Mouse (Mus musculus): ENCODE results near the gene Rbpms2.
A peak's percentile ranks its signal among the peaks of the same experiment; 100 is the strongest.
"Not testable (repeated sequence)": the region's sequence is repeated elsewhere in the genome, so short reads cannot be mapped to it uniquely, and the experiment has no call there.

The Rbpms2 gene

DNA sequence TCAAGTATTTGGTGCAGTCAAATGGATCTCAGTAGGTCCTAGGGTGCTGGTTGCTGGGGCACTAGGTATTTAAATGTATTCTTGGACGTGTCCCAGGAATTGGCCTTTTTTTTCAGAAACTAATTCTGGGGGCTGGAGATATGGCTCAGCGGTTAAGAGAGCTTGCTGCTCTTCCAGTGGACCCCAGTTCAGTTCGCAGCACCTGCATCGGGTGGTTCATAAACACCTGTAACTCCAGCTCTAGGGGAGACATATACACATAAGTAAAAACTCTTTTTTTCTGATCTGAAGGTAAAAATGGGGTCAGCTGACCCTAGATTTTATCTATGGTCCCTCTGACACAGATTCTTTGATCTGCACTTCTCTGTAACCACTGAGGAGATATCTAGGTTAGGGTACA lies 8.3 kb upstream of the Rbpms2 start:
- no peak for DNase-seq

DNA sequence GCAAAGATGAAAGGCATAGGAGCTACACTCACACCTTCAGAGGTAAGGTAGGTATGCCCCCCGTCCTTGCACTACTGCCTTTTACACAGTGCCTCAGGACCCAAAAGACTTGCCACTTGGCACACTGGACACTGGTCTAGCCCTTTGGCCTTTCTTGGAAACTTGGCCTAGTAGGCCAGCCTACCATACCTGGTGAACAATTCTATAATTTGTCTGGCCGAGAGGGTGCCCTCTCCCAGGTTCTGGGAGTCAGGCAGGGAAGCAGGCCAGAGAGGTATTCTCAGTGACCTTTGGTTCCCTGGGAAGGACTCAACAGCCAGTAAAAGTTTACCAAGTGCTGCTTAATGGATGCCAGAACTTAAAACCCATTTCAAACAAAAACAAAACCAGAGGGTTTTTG lies 7.8 kb upstream of the Rbpms2 start:
- no peak for DNase-seq

DNA sequence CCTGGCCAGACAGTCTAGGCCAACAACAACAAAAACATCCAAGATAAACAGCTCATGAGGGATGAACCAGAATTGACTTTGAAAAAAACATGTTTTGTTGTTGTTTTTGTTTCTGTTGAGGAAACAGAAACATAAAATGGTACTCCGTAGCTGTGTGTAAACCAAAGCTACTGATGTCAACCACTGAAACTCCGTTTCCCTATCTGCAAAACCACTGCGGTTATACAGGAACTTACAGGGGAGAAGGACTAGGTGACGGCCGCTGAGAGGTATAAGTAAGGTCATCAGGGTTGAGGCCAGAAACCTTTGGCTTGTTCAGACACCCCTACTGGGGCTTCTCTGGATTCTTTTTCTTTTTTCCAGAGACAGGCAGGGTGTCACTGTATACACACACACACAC lies 6.6 kb upstream of the Rbpms2 start:
- DNase-seq = no peak

DNA sequence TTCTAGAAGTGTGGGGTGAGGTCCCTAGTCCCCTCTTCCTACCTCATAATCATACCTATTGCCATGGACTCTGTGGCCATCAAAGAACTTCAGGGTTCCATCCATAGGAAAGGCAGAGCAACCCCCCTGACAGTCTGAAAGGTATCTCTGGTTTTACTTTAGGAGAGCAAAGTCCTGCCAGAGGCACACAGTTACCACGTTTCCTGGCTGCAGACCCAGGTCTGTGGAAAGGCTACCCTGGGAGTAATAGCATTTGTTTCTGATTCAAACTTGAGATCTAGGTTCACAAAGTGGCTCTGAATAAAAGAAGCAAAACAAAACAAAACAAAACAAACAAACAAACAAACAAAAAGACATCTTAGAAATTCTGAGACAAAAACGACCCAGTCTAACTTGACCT lies 5.2 kb upstream of the Rbpms2 start:
- DNase-seq = no peak

DNA sequence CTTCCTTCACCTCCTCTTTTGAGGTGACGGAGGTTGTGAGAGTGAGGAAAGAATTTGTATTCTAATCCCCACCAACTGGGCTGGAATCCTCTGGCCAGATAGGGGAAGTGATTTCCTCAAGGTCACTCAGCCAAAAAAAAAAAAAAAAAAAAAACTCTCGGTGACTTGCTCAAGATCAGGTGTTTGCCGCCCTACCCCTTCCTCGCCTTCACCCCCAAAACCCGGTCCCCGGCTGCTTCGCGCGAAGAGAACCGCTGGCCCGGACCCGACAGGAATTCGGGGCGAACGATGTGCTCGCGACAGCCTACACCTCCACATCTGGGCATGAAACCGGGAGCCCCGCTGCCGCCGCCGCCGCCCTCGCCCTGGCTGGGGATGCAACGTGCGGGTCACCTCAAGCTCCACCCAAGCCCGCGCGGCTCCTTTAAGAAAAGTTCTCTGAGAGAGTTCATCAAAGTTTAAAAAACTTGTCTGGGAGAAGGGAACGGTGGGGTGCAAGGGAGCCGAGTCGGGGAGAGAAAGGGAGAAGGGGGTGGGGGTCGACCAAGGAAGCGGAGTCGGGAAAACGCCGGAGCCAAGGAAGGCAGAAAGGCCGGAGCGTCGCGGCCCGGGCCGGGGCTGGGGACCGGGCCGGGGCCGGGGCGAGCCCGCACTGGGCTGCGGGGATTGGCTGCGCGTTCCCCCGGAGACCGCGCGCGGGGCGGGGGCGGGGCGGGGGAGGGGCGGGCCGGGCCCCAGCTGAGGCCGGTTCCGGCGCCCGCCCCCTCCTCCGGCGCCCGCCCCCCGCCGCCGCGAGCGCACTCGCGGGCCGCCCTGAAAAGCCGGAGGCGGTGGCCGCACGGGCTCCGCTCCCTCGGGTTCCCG lies 551 bp downstream of the Rbpms2 start:
- DNase-seq = peak; percentile 97

DNA sequence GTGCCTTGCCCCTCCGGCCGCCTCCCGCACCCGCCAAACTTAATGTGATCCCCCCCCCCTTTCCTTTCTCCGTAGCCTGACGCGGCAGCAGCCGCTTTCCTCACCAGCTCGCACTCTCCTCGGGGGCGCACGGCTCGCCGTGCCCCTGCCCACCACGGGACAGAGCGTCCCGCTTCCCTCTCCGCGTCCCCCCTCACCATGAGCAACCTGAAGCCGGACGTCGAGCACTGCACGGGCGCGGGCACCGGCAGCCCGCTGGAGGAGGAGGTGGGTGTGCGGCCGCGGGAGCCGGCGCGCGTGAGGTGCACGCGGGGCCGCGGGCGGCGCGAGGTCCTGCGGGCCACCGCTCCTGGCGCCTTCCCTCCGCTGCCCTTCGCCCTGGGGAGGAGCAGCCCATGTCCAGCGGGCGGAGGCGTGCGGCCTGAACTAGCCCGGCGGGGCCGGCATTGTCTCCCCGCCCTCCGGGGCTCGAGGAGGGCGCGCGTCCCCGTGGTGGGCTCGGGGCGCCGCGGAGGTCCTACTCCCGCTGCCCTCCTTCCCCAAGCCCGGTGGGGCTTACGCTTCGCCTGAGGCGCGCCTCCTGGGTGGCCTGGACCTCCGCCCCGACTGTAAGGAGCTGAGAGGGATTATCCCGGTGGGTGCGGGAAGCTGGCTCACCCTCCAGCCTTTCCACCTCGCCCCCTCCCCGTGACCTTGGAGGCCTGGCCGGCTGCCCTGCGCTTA lies 1.3 kb downstream of the Rbpms2 start:
- DNase-seq = peak; percentile 95

DNA sequence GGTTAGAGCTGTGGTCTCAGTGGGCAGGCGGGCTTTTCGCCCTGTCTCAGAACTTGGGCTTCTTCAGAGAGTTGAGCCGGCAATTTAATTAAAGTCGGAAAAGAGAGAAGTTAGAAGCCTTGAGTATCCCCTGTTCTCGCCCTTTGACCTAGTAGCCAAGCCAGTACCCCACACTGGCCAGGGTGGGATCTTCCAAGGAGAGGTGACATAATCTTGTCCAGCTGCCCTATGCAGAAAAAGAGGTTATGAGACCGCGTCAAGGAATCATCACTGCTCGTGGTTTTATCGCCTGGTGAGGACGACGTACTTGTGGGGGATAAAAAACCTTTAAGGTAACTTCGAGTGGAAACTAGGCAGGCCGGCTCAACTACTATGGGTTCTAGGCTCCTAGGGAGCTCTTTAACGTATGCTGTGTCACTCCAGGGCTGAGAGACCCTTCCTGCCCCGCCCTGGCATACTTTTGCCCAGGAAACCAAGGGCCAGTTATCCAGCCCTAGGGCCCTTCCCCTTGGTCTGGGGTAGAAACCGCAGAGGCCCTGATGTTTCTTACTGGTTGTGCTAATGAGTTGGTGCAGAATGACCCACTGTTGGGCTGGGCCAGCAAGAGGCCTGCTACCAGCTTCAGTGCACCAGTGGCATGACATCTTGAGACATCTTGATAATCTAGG lies 2.0 kb downstream of the Rbpms2 start:
- DNase-seq = peak; percentile 90

DNA sequence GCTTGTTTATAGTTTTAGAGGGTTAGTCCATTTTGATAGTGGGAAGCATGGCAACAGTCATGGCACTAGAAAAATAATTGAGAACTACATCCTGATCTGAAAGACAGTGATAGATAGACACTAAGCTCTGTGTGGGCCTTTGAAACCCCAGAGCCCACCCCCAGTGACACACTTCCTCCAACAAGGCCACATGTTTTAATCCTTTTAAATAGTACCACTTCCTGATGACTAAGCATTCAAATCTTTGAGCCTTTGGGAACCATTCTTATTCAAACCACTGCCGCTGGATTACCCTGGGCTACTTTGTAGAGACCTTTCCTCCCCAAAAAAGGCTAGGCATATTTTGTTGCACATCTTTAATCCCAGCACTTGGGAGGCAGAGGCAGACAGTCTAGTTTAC lies 6.3 kb downstream of the Rbpms2 start:
- DNase-seq = no peak

DNA sequence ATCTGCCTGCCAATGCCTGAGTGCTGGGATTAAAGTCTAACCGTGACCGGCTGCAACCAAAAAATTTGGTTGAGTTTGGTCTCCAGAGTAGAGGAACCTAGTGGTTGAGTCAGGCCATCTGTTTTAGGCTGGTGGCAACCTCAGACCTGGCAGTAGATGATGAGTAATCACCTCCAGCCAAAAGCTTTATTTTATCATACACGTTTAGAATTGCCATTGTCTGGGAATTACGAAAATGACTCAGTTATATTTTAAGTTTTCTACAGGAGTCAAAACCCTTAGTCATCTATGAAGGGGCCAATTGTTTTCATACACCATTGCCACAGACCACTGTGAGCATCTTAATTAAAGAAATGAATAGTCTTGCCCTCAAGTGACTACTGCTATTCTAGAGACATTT lies 7.5 kb downstream of the Rbpms2 start:
- no peak for DNase-seq

DNA sequence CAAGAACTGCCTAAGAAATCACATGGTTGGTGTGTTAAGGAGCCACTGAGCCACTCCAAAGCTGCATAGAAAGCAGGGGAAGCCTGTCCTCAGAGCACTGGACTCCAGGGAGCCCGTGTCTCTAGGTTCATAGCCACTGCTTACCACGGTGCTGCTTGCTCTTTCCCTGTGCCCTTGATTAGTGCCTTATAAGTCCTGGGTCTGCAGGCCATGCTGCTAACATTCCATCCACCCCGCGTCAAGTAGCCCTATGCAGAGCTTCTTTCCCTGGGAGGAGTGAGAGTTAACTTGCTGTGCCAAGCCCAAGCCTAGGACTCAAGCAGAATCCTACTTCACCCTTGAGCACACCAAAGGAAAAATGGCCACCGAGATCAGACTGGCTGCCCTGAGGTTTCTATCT lies 9.6 kb downstream of the Rbpms2 start:
- DNase-seq = no peak

DNA sequence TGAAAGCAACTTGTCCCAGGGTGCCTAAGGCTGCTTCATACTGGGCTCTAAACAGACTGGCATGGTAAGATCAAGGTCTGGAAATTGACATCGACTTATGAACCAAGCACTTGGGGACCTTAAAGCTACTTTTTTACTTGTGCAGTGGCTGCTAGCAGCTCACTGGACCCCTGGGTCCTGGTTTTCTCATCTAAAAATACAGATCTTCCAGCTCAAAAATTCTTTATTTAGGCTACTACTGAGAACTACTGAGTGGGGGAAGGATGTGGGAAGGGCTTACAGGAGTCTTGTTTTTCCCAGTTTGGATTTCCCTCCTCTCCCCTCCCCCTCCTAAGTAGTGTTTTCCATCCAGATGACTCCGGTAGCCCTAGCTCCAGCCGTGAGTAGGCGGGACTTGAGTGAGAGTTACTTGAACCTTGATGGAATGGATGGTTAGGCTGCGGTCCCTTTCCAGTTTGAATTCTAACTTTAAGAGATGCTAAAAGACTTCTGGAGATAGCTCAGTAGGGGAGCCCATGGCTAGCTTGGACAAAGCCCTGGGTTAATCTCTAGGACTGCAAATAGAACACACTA lies 11.5 kb downstream of the Rbpms2 start:
- no peak for DNase-seq

DNA sequence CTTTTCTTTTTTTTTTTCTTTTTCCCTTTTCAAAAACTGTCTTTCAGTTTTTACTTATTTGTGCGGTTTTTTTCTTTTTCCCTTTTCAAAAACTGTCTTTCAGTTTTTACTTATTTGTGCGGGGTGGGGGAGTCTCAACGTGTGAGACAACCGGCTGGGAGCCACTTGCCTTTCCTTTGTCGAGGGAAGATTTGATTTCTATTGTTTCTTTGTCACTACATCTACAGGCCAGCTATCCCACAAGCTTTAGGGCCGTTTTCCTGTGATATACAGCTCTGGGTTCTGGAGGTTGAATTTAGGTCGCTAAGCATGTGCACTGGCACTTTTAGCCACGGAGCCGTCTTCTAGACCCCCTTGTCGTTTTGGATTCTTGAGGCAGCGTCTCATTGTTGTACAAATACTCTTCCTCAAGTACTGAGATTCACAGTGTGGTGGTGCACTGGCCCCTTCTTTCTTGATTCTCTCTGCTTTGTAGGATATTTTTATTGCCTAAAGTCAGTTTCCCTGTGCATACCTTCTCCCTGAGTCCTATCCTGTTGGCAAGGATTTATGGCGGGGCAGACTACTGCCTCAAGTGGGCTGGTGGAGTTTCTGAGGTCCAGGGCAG lies 12.1 kb downstream of the Rbpms2 start:
- no peak for DNase-seq

DNA sequence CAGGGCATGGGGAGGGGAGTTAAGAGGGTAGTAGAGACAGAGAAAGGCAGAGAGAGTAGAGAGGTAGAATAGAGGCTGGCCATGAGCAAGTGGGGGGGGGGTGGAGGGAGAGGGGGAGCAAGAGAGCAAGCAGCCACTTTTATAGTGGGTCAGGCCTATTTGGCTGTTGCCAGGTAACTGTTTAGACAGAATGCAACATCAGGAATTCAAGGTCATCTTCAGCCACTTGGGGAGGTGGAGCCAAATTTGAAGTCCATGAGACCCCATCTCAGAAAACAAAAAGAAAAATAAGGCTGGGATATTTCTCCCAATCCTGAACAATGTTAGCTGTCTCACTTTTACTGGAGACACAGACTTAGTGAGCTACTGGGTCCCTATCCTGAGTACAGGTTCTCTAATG lies 13.1 kb downstream of the Rbpms2 start:
- DNase-seq = no peak

DNA sequence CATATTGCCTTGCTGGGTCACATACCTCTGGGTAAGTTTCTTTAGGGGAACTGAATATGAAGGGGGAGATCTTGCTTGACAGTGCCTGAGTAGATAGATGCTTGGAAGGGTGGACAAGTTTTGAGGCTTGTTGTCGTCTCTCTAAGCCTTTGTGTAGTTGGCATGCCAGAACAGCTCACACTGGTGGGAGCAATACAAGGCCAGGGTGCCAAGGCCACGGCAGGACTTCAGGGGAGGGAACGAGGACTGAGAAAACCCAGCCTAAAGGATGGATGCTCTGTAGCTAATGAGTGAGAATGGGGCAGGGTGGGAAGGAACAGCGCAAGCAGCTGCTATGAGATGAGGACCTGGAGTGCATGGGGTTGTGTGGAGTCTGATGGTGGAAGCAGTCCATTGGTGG lies 15.5 kb downstream of the Rbpms2 start:
- DNase-seq = no peak

DNA sequence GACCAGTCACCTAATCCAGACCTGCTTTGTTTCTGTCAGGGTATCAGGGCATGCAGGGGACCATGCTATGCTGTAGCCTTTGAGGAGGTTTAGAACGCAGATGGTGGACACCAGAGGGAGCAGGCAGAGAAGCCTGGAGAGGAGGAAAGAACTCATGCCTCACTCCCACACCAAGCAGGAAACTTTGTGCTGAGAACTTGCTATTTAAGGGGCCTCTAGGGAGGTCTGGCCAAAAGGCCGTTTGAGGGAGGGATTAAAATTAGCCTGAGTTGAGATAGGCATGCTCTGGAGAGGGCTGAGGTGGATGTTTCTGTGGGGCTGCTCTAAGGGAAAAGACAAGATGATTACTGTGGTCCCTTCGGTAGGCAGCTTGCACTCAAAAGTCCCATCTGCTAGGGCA lies 16.5 kb downstream of the Rbpms2 start:
- DNase-seq = peak; percentile 96

DNA sequence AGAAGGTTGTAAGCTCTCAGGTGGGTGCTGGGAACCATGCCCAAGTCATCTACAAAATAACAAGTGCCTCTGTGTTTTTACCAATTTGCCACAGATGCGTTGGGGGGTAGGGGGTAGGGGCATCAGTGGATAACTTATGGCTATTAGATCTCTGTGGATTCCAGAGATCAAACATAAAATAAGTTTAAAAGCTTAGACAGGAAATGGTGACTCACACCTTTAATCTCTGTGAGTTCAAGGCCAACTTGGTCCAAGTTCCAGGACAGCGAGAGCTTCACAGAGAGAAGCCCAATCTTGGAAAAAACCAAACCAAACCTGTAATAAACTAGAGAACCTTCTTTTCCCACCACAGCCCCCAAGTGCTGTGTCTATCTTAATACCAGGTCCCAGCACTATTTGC lies 17.3 kb downstream of the Rbpms2 start:
- DNase-seq = no peak

DNA sequence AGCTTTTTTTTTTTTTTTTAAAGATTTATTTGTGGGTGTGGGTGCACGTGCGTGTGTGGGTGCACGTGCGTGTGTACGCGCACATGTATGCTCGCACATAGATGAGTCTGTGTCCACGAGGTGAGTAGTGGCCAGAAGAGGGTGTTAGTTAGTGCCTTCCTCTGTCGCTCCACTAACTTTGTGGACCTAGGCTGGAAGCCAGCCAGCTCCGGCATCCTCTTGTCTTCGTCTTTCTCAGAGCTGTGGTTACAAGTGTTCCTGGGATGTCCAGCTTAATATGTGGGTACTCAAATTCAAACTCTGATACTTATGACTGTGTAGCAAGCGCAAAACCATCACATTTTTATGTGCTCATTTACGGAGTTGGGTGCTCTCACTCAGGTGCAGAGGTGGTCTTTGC lies 19.3 kb downstream of the Rbpms2 start:
- DNase-seq = no peak

DNA sequence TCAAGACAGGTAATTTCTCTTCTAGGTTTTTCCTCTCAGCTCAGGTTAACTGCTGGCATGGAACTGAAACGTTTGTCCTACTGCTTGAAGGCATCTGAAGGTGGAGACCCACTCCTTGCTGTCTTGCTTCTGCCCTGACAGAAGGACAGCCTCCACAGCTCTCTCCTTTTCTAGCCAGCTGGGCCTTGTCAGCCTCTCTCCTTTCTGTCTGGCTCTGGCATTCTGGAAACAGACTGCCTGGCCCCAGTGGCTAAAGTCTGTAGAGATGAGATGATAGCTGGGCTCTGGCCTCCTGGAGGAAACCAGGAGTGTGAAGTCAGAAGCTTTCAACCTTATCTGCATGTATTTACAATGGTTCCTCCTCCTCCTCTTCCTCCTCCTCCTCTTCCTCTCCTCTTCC lies 20.5 kb downstream of the Rbpms2 start:
- DNase-seq = no peak

DNA sequence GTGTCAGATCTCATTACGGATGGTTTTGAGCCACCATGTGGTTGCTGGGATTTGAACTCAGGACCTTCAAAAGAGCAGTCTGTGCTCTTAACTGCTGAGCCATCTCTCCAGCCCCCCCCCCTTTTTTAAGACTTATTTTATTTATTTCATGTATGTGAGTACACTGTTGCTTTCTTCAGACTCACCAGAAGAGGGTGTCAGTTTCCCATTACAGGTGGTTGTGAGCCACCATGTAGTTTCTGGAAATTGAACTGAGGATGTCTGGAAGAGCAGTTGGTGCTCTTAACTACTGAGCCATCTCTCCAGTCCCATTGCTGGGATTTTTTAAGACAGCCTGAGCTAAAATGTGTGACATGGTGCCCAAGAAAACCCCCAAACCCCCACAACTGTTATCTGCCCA lies 22.5 kb downstream of the Rbpms2 start:
- not testable (repeated sequence) for DNase-seq

DNA sequence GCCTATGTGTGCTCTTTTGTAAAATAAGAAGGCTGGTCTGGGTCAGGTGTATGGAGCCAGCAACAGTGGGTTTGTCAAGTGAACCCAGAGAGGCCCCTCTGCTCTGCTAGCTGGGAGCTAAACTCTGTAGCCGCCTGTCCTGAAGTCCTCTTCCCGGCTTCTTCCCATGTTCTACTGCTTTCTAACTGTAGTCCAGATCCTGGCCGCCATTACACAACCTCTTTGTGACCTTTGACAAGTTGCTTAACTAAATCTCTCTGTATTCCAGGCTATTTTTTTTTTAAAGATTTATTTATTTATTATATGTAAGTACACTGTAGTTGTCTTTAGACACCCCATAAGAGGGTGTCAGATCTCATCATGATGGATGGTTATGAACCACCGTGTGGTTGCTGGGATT lies 24.3 kb downstream of the Rbpms2 start:
- no peak for DNase-seq

DNA sequence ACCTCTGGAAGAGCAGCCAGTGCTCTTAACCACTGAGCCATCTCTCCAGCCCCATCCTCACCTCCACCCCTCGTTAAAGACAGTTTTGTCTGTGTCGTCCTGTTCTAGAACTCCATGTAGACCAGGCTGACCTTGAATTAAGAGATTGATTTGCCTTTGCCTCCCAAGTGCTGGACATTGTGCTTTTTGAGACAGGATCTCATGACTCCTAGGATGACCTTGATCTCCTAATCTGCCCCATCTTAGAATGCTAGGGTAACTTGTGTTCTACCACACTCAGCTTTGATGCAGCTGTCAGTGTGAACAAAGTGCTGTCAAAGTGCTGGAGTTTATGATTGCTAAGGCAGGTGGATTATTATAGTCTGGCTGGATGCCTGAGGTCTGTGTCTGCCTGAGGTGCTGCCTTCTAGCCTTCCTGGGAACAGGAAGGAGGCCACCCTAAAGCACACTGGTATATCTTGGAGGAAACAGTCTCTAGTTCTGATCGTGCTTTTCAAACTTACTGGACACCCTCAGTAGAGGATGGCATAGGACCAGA lies 25.3 kb downstream of the Rbpms2 start:
- DNase-seq = peak; percentile 84

DNA sequence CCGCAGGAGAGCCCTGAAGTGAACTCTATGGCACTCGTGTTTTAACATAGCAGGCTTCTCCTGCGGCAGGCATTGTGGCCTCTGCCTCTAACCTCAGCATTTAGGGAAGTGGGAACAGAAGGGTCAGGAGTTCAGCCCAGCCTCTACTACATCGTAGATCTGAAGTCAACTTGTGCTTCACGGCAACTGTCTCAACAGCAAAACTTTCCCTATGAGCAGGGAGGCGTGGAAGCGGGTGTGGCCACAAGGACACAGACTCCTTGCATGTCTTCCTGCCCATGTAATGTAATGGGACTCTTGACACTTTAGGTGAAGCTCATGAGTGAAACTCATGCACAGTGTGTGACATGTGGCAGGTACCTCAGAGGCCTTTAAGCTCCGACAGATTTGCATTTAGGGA lies 26.1 kb downstream of the Rbpms2 start:
- DNase-seq = peak; percentile 91

DNA sequence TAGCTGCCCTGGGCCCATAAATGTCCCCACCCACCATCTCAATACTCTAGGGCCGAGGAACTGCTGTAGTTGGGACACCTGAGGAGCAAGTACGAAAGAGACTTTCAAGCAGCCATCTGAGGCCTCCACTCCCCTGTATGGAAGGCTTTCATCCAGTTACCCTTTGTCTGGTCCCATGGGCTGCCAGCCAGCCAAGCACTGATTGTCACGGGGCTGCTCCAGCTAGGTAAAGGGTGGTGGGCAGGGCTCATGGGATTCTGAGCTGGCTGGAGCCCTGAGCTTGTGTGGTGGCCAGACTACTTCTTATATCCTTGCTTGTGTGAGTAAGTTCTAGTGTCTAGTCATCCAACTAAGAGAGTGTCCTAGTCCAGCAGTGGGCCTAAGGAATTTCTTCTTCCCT lies 27.8 kb downstream of the Rbpms2 start:
- DNase-seq = peak; percentile 81

Measured in heart, adult 11 months (tissue).